Mouse (Mus musculus) ovary, postnatal 10 days (tissue): ENCODE results near the gene Tpgs1.
"Not testable (repeated sequence)": the region's sequence is repeated elsewhere in the genome, so short reads cannot be mapped to it uniquely, and the experiment has no call there.

ENCODE experiments used
- DNase-seq: peaks from one replicate; pipeline ENCODE4 v3.0.0; 2022; ENCODE audit warnings: low spot score

The Tpgs1 gene

DNA sequence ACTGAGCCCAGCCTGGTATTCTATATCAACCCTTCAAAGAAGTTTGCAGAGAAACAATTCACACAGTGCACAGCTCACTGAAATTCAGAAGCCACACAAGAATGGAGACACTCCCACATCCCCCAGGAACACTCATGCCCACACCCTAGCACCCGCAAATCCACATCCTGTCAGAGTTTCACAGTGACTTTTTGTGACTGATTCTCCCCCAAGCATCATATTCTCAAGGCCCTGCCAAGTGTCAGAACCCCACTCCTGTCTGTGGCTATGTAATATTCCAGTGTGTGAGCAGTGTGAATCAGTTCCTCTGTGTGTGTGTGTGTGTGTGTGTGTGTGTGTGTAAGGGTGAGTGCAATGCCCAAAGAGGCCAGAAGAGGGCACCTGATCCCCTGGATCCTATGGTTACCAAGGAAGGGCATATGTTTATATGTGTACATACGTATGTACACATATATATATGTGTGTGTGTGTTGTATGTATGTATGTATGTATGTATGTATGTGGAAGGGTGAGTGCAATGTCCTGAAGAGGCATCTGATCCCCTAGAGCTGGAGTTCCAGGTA is 22.9 kb downstream of the Tpgs1 start:
- no peak for DNase-seq

DNA sequence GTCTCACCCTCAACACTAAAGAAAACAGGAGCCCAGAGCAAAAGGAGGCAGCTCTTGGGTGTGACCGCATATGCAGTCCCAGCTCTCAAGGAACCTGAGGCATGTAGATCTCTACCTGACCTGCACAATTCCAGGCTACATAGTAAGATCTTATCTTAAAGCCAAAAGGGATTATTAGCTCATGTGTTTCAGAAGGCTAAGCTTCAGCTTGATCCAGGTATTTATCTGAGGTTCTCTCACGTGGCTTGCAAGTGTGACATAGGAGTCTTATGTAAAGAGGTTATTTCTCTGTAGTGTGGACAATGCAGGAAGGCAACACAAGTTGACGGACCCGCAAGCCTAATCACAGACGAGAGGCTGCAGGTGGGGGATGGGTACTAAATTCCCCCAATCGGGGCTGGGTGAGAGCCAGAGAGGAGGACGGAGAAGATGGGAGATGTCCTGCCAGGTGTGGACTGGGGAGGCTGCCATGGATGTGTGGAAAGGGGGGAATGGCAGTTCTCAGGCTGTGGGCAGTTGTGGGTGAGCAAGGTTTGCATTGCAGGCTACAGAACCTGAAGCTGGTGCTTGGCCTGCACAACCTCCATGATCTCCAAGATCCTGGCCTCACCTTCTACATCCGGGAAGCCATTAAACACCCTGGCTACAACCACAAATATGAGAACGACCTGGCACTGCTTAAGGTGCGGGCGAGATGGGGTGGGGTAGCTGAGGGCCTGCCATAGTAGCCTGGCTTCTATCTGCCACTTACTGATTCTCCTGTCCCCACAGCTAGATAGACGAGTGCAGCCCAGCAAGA is 24.6 kb downstream of the Tpgs1 start:
- no peak for DNase-seq

DNA sequence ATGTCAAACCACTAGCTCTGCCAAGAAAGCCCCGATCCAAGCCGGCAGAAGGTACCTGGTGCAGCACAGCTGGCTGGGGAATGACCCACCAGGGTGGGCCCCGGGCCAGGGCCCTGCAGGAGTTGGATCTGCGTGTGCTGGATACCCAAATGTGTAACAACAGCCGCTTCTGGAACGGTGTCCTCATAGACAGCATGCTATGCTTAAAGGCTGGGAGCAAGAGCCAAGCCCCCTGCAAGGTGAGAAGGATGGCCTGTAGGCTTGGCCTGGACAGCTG is 25.1 kb downstream of the Tpgs1 start:
- no peak for DNase-seq

DNA sequence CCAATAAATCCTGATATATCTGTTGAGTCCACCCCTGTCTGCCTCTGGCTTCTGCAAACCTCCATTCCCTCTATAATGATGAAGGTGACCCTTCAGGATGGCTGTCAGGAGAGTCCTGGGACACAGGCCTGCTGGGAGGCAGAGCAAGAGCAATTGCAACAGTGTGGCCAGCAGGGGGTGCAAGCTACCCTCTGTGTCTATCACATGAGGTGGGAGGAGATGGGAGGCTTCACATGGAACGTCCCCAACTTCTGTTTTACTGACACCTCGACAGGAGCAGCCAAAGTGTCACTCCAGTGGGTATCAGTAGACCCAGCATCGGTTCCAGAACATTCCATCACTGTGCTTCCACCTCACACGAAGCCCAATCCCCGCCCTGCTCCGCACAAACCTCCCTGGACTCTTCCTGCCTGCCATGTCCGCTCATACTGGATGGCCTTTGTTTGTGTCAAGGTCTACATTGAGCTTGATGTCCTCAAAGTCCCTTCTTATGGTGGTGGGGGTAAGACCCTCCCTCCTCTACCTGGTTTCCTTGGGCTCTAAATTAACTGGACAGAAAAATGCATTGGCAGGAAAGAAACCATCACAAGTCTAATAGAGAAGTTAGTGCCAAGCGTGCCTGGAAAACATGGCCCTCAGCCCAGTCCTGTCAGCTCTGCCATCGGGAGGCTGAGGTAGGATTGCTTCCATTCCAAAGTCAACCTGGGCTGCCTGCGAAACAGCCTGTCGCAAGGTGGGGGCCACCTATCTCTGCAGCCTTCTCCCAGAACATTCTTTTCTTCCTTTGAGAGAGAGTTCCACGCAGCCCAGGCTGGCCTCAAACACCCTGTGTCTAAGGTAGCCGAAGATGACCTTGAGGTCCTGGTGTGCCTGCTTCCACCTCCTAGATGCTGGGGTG is 26.3 kb downstream of the Tpgs1 start:
- no peak for DNase-seq

DNA sequence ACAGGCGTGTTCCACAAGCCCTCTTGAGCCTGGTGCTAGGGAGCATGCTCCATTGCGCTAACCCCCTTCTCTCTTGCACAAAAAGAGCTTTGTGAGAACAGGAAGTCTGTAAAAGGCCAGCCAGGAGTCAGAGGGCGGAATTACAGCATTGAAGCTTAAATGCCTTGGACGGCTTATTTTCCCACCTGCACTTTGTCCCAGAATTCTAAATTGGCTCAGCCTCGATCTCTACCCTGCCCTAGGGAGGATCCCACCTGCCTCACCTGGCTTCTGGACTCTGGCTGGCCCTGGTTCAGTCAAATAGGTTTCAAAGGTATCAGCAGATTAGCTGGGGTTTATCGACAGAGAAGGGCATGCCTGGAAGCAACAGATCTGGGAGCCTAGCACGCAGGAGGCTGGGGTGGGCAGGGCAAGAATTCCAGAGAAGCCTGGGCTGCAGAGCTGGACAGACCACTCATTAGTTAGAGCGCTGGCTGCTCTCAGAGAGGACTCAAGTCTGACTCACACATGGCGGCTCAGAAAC is 27.0 kb downstream of the Tpgs1 start:
- DNase-seq, result no peak

DNA sequence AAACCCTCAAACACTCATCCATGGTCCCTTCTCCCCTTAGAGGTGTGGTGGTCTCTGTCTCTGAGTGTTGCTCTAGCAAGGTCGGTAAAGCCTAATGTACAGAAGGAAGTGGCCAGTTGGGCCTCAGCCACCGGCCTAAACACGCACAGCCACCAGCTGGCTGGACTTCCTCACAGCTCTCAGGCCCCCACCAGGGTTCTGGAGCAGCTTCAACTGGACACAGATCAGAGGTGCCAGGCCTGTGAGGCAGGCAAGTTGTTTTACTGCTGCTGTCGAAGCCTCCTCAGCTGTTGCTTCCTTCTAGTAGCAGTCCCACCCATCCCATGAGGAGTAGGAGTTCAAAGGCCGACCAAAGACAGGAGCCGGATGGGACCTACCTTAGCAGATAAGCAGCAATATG is 28.7 kb downstream of the Tpgs1 start:
- no peak for DNase-seq

DNA sequence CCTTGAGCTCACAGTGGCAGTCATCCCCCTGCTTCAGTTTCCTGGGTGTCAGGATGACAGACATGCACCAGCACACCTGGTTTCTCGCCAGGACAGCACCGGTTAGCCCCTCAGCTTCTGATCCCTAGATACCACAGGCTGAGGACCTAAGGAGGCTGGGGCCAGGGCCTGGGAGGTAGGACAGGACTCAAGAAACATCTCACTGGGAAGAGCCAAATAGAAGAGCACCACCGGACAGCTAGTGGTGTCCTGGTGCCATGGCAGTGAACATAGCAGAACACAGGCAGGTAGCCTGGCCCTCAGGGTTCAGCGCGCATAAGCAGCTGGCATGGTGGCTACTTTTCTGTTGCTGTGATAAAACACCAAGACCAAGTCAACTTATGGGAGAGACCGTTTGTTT is 29.3 kb downstream of the Tpgs1 start:
- DNase-seq, result no peak

DNA sequence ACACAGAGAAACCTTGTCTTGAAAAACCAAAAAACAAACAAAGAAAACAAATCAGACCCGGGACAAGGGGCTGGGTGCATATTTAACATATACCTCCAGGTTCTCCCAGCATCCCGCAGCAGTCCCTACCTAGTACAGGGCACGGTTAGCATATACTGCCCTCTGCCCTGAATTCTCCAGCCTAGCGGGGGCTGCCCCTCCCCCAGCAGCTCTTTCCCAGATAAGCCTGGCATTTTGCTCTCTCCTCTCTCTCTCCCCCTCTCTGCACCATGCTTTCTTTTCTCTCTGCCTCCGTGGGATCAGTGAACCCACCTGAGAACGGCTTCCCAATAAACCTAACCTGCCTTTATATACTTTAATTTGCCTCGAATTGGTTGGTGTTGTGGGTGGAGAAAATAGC is 31.5 kb downstream of the Tpgs1 start:
- no peak for DNase-seq

DNA sequence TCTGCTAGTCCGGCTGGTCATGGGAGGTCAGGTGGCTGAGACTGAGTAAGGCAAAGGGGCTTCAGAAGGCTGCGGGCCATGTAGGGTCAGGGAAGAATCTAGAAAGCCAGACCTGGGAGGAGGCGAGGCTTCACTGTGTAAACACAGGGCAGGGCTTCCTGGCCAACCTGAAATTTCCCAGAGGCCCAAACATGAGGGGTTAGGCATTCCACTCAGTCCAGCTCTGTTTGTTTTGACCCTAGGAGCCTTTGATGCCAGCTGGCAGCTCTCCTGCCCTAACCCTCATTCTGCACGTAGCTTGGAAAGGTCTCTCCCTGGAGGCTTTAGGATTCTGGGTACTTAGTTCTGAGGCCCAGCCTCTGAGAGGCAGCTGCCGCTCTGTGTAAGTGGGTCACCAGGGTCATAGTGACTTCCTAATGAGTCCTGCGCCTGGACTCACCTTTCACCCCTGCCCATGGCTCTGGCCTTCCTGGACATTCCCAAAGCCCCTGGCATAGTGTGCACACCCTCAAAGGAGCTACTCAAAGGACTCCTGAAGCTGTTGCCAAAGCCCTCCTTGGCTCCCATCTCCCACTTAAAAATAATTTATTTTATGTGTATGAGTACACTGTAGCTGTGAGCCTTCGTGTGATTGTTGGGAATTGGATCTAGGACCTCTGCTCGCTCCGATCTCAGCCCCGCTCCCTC is 32.4 kb downstream of the Tpgs1 start:
- no peak for DNase-seq

DNA sequence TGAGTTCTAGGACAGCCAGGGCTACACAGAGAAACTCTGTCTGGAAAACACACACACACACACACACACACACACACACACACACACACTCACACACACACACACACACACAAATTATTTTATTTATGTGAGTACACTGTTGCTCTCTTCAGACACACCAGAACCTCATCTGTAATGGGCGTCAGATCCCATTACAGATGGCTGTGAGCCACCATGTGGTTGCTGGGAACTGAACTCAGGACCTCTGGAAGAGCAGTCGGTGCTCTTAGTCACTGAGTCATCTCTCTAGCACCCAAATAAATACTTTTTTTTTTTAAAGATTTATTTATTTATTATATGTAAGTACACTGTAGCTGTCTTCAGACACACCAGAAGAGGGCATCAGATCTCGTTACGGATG is 33.8 kb downstream of the Tpgs1 start:
- DNase-seq, result not testable (repeated sequence)

DNA sequence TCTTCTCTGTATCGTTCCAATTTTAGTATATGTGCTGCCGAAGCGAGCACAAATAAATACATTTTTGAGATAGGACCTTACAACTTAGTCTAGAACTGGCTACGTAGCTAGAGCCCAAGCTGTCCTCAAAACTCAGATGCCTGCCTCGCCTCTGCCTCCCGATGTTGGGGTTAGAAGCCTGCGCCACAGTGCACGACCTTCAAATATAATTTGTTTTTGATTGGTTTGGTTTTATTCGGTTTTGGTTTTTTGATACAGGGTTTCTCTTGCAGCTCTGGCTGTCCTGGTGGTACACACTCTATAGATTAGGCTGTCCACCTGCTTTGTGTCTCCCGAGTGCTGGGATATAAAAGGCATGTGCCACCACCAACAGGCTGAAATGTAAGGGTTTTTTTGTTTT is 34.4 kb downstream of the Tpgs1 start:
- no peak for DNase-seq

DNA sequence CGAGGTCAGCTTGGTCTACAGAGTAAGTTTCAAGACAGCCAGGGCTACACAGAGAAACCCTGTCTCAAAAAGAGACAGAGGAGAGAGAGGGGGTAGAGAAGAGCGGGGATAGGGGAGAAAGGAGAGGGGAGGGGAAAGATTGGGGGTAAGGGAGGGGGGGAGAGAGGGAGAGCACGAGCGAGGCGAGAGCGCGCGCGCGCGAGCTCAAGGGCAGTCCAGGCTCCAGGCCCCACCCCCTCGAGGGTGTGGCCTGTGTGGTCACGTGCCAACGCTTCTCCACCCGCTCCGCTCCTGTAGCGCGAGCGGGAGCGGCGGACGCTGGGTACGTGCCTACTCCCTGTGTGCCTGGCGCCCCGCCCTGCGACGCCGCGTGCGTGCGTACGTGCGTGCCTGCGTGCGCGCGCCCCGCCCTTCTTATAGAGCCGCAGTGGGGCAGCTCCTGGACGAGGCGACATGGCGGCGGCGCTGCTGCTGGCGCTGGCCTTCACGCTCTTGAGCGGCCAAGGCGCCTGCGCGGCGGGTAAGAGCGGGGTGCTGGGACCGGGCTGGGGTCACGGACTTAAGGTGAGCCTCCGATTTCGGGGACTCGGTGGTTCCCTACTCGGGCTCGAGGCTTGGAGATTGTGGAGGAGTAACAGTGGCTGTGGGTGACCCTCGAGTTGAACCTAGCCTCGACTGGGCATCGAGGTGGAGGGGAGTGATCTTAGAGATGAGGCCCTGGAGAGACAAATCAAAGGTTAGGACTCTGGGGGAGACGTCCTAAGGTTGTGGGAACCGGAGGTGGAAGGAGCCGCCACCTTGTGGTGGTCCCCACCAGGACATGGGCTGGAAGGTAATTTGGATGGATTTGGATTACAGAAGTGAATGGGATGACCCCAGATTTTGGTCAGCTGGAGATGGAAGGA is 35.1 kb downstream of the Tpgs1 start, which contains the start of gene Bsg:
Gene Bsg, plus strand, starts transcription at position 427 of the 905 bp plus-strand sequence.
- peak; percentile 98 for DNase-seq

DNA sequence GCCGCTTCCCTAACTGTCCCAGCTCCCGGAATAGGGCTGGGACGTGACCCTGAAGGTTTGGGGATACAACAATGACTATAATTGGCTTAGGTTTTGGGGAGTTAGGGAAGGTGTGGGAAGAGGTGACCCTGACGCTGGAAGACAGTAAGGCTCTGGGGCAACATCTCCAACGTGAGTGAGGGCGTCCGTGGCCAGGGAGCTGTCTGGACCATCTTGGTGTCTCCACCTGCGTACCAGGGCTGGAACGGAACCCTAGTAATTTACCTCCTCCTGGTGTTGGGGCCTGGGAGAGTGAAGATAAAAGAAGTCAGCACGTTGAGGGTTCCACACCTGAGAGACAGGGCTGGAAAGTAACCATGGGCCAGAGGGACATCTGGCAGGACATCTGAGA is 35.8 kb downstream of the Tpgs1 start:
- no peak for DNase-seq

DNA sequence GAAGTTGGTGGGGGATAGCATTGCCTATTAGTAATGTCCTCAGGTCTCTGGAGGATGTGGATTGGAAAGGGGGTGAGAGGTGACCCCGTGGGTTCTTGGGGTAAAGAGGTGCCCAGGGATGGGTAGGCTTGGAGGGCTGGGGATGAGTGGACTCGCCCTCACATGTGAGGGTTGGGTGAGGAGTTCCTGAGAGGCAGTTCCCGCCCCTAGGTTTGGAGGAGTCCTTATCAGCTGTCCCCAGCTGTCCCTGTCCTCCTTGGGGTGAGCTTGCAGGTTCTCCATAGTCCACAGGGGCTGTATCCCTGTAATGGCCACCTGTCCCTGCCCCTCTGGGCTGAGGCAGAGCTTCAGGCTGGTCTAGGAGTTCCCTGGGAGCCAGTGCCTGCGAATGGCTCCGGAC is 36.8 kb downstream of the Tpgs1 start:
- DNase-seq, result no peak

DNA sequence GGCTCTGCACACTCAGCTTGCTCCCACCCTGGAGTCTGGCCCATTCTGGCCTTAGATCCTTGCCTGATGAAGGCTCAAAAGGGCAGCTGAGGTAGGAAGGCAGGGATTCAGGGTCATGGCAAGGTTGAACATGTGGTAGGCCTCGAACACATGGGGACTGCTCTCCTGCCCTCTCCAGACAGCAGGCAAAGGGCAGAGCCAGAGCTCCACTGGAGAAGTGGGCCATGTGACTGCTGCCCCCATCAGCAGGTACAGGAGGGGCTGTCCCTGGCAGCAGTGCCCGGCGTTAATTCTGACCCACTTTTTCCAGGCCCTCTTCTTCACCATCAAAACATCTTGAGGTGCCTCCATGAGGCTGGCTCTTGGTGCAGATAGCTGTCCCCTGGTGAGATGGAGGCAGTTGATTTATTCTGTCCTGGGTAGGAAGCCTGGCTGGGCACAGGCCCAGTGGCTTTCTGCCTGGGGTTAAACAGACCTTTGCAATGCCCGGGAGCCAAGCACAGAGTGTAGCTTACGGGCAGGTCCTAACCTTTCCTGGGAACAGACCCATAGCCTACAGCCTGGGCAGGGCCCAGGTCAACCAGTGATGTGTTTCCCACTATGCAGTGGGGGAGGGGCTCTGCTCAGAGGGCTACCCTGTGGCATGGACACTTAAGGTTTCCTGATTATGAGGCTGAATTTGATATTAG is 37.4 kb downstream of the Tpgs1 start:
- no peak for DNase-seq

DNA sequence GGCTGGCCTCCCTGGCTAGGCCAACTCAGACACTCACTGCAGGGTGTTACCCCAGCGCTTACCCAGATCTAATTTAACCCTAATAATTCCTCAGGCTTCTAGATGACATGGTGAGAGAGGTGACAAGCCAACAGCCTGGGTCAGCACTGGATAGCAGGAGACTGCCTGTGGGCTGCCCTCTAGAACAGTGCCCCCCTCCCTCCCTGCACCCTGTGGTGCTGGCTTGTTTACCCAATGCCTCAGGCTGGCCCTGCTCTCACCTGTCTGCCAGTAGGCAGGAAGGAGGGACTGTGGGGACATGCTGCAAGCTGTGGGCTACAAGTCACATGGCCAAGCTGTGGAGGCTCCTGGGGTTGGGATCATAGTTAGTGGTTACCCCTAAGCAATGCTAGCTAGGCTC is 38.0 kb downstream of the Tpgs1 start:
- no peak for DNase-seq

DNA sequence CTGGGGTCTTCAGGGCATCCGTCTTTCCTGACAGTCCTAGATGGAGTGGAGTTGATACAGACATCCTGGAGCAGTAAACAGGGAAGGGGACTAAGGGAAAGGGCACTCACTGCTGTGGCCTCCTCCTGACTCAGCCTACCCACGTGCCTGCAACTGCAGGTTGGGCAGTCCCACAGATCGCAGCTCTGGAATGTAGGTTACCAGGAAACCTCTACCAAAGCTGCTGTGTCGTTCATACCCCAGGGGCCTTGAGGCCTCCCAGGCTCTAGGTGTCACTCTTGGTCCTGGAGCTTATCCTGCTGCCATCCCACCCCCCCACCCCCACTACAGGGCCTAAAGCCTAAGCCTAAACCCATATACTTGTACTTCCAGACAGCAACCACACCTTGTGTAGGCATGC is 38.6 kb downstream of the Tpgs1 start:
- no peak for DNase-seq

DNA sequence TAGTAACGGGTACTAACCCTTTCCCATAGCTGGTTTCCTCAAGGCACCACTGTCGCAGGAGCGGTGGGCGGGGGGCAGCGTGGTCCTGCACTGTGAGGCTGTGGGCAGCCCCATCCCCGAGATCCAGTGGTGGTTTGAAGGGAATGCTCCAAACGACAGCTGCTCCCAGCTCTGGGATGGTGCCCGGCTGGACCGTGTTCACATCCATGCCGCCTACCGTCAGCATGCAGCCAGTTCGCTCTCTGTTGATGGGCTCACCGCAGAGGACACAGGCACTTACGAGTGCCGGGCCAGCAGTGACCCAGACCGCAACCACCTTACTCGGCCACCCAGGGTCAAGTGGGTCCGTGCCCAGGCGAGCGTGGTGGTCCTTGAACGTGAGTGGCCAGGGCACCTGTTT is 39.5 kb downstream of the Tpgs1 start:
- DNase-seq, result no peak

DNA sequence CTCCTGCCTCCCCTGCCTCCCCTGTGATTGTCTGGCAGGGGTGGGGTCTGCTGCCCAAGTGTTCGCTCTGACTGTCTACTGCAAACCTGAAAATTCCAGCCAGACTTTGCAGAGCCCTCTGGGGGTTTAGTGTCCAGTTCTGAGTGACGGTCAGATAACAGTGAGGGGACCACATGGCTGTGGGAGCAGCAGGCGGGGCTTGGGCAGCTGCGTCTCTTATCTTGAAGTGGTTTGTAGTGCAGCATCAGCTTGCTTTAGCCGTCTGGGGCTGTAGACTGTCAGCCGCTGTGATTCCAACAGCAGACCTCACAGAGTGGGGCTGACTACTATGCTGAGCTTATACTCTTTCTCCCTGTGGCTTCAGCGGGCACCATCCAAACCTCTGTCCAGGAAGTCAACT is 40.1 kb downstream of the Tpgs1 start:
- no peak for DNase-seq

DNA sequence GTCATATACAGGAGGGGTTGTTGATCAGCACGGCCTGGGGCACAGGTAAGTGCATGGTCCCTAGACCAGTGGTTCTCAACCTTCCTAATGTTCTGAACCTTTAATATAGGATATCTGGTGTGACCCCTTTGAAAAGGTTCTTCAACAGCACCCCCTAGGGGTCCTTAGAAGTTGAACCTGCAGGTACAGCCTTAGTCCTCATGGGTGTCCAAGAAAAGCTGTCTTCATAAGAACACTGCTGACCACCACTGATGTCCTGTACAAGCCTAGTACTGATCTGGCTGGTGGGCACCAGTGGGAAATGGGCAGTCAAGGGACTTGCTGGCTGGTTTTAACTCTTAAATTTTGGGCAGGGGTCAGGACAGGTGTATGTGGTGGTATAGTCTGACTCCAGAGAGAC is 42.9 kb downstream of the Tpgs1 start:
- no peak for DNase-seq
